Mouse (Mus musculus): ENCODE measurements around the gene 4921539E11Rik.

- TF ChIP-seq GATA1 (IDR thresholded peaks at IDR 0.05; ENCODE audit: borderline replicate concordance, low read length) (no peak), FLI1 (IDR thresholded peaks at IDR 0.05; ENCODE audit: low read length) (no peak)
Observed at GRCm38 (mm10) chr4:103222854-103223253, 67.8 kb downstream of the 4921539E11Rik start.
